In genomic region chr14:122182220-122182619, GRCm38 (mm10) we compare ENCODE assay signal across 8 mouse cellular contexts. TPM values are rescaled to one million over a fixed set of nuclear protein-coding genes. Genes with fewer than 3 reads are reported as not detected.
DNase-seq lines count a peak whose midpoint lies in the region; ATAC-seq and TF ChIP-seq lines count a peak whose summit lies in the region.

No protein-coding gene starts in this region.

- no peaks in the 10 kb centered on the region for H3K9me3 ChIP-seq in embryonic facial prominence, embryonic 13.5 days
- no peaks in the 10 kb centered on the region for H3K9me3 ChIP-seq in limb, embryonic 10.5 days (replicated peaks)

- peak overlapping the region; percentile 81 for H3K4me3 ChIP-seq in layer of hippocampus, adult 2 months
- 0 out of 2 replicates have a peak overlapping the region, but pooled peaks have one; percentile 66 for H3K4me3 ChIP-seq in embryonic facial prominence, embryonic 13.5 days
- H3K4me3 ChIP-seq in limb, embryonic 10.5 days = peak overlapping the region; percentile 80
- H3K4me3 ChIP-seq in myocyte = peak overlapping the region; percentile 53

- DNase-seq in layer of hippocampus, adult 2 months (ENCODE audit: low spot score in 2 of 2) = no peak
- no peak for DNase-seq in layer of hippocampus, postnatal 14 days (ENCODE audit: low spot score in 2 of 2)
- DNase-seq in limb, embryonic 10.5 days (ENCODE audit: low spot score) = no peak
- no peak for DNase-seq in kidney, adult 8-10 months
- no peak for DNase-seq in right cerebral cortex, postnatal 14 days
- no peak for DNase-seq in thymus, postnatal 10 days (ENCODE audit: low spot score in 2 of 2)

- no peak for ATAC-seq in embryonic facial prominence, embryonic 13.5 days (ENCODE audit: insufficient number of reproducible peaks, insufficient read depth, low FRiP score, low TSS enrichment, low read depth)

- peak overlapping the region; percentile 19 for H3ac ChIP-seq in myocyte (ENCODE audit: control insufficient read depth, insufficient read length)

- no peaks in the 10 kb centered on the region for H3K79me2 ChIP-seq in myocyte (ENCODE audit: control insufficient read depth, insufficient read depth)

- no peaks in the 10 kb centered on the region for H3K27me3 ChIP-seq in embryonic facial prominence, embryonic 13.5 days
- H3K27me3 ChIP-seq in limb, embryonic 10.5 days (ENCODE audit: low read depth, poor library complexity, severe bottlenecking) = no peaks in the 10 kb centered on the region
- H3K27me3 ChIP-seq in myocyte (ENCODE audit: control insufficient read depth, insufficient read depth, insufficient read length) = no peaks in the 10 kb centered on the region

- no peaks in the 10 kb centered on the region for H3K36me3 ChIP-seq in embryonic facial prominence, embryonic 13.5 days
- H3K36me3 ChIP-seq in limb, embryonic 10.5 days = no peaks in the 10 kb centered on the region
- no peaks in the 10 kb centered on the region for H3K36me3 ChIP-seq in myocyte (ENCODE audit: control insufficient read depth, insufficient read depth)

- 0 out of 2 replicates have a peak, but pooled peaks cover 4% of the 10 kb centered on the region for H3K4me1 ChIP-seq in embryonic facial prominence, embryonic 13.5 days
- H3K4me1 ChIP-seq in limb, embryonic 10.5 days = peaks cover 18% of the 10 kb centered on the region

- no peak overlapping the region for H3K27ac ChIP-seq in layer of hippocampus, adult 2 months
- no peak overlapping the region for H3K27ac ChIP-seq in embryonic facial prominence, embryonic 13.5 days
- H3K27ac ChIP-seq in limb, embryonic 10.5 days = peak overlapping the region; percentile 93; the same call in 1 of the 2 replicates

- TF ChIP-seq CTCF in layer of hippocampus, adult 2 months (conservative IDR thresholded peaks at IDR 0.05) = no peak

- no peak for TF ChIP-seq POLR2A in myocyte (IDR thresholded peaks at IDR 0.05; ENCODE audit: insufficient read length, low read depth)

- H3K9ac ChIP-seq in embryonic facial prominence, embryonic 13.5 days = no peak overlapping the region

- peak overlapping the region; percentile 65 for H3K4me2 ChIP-seq in embryonic facial prominence, embryonic 13.5 days
- H3K4me2 ChIP-seq in myocyte (ENCODE audit: low read depth) = peak overlapping the region; percentile 84

- WGBS in embryonic facial prominence, embryonic 13.5 days = 80% methylated on average over 6 of the region's 6 CpGs
- WGBS in limb, embryonic 10.5 days = 80% methylated on average over 6 of the region's 6 CpGs

TF ChIP-seq in myocyte, 11 proteins besides CTCF, POLR2A, EP300 and RAD21:
- no peak for TF ChIP-seq MYOG (IDR thresholded peaks at IDR 0.05; ENCODE audit: control insufficient read depth in 1 of 3, insufficient read depth in 1 of 3, insufficient read length in 2 of 3, low read depth in 2 of 3)
- TF ChIP-seq TCF3 (IDR thresholded peaks at IDR 0.05; ENCODE audit: insufficient read length, low read depth) = no peak
- no peak for TF ChIP-seq MAX (IDR thresholded peaks at IDR 0.05; ENCODE audit: low read depth)
- TF ChIP-seq MYOD1 (IDR thresholded peaks at IDR 0.05; ENCODE audit: control insufficient read depth in 1 of 3, insufficient read length in 2 of 3, low read depth in 2 of 3) = no peak
- no peak for TF ChIP-seq REST (IDR thresholded peaks at IDR 0.05; ENCODE audit: insufficient read depth, insufficient read length)
- TF ChIP-seq SRF (IDR thresholded peaks at IDR 0.05; ENCODE audit: control insufficient read depth, insufficient read length, low read depth) = no peak
- no peak for TF ChIP-seq USF1 (IDR thresholded peaks at IDR 0.05; ENCODE audit: low read depth)
- no peak for TF ChIP-seq POLR2AphosphoS2 (IDR thresholded peaks at IDR 0.05; ENCODE audit: insufficient read length, low read depth)
- TF ChIP-seq TCF12 (IDR thresholded peaks at IDR 0.05; ENCODE audit: insufficient read depth, poor library complexity, severe bottlenecking) = no peak
- TF ChIP-seq CEBPB (IDR thresholded peaks at IDR 0.05; ENCODE audit: insufficient read depth, poor library complexity, severe bottlenecking) = no peak

RNA-seq across cellular contexts. Expression of gene Clybl, which starts 0.7 kb away (rescaled TPM):
- total RNA-seq in layer of hippocampus, adult 2 months (2021) = 10 to 100 TPM; 26.2 to 28.9 TPM
- total RNA-seq in layer of hippocampus, postnatal 14 days (2021) = 10 to 100 TPM; 25.5 to 26.8 TPM
- 19.9 and 20.7 TPM in 2 replicates for polyA plus RNA-seq in embryonic facial prominence, embryonic 13.5 days (2015; fragmentation: Nextera tagmentation; extraction: Ambion mirVana)
- polyA plus RNA-seq in limb, embryonic 10.5 days (2016; fragmentation: Nextera tagmentation; extraction: Ambion mirVana) = 25.1 and 26.7 TPM in 2 replicates
- polyA plus RNA-seq in myocyte (2012; fragmentation: generic; extraction: Trizol) = 30.9 TPM
